Mouse (Mus musculus): ENCODE data around the gene Lmod3.
"Not testable (repeated sequence)": the region's sequence is repeated elsewhere in the genome, so short reads cannot be mapped to it uniquely, and the experiment has no call there.

Lmod3 gene

GRCm38 (mm10) chr6:97276366-97276765 lies 23.8 kb upstream of the Lmod3 start:
- no peak for DNase-seq (ENCODE audit: low spot score in 2 of 2)

DNA sequence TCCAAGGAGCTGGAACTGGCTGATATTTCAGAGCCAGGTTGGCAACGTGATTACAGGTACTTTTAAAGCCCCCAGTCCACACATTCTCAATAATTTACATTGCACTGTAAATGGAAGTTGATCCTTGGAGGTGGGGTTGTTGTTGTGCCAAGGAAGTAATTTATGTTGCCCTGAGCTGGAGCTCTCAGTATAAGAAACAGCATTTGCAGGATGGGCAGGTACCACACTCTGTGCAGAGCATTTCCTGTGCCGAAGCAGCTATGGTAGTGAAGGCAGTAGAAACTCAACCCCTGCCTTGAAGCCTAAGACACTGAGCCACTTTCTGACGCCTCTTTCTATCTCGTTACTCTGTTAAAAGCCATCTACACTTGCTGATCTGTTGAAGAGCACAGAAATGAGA lies 23.2 kb upstream of the Lmod3 start:
- DNase-seq (ENCODE audit: low spot score in 2 of 2) = no peak

- no peak for DNase-seq (ENCODE audit: low spot score in 2 of 2)
These were observed 21.2 kb upstream of the Lmod3 start for GRCm38 (mm10) chr6:97273777-97274176.

GRCm38 (mm10) chr6:97273058-97273710 lies 20.6 kb upstream of the Lmod3 start:
- DNase-seq (ENCODE audit: low spot score in 2 of 2) = no peak

DNA sequence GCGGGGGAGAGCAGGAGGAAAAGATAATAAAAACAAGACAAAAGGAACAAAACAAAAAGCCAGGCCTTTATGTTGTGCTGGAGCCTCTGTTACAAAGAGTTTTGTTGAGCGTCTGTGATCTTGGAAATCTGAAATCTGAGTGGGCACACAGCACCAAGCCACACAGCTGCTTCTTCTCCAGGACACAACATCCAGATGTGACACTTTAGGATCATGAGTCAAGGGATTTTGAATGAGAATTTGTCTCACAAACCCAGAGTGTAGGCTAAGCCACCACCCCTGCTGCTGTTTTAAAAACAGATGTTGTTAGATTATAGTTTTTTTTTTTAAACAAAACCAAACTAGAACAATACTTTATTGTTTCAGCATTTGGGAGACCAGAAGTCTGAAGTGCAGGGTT lies 19.8 kb upstream of the Lmod3 start:
- DNase-seq (ENCODE audit: low spot score in 2 of 2) = no peak

- no peak for DNase-seq (ENCODE audit: low spot score in 2 of 2)
These were observed 17.0 kb upstream of the Lmod3 start for GRCm38 (mm10) chr6:97269596-97269995.

GRCm38 (mm10) chr6:97267132-97267531 lies 14.6 kb upstream of the Lmod3 start:
- DNase-seq (ENCODE audit: low spot score in 2 of 2) = no peak

- no peak for DNase-seq (ENCODE audit: low spot score in 2 of 2)
These were observed 14.1 kb upstream of the Lmod3 start for GRCm38 (mm10) chr6:97266661-97267060.

- DNase-seq (ENCODE audit: low spot score in 2 of 2) = no peak
These were observed 13.1 kb upstream of the Lmod3 start for GRCm38 (mm10) chr6:97265705-97266104.

- no peak for DNase-seq (ENCODE audit: low spot score in 2 of 2)
These were observed 12.7 kb upstream of the Lmod3 start for GRCm38 (mm10) chr6:97265240-97265639.

DNA sequence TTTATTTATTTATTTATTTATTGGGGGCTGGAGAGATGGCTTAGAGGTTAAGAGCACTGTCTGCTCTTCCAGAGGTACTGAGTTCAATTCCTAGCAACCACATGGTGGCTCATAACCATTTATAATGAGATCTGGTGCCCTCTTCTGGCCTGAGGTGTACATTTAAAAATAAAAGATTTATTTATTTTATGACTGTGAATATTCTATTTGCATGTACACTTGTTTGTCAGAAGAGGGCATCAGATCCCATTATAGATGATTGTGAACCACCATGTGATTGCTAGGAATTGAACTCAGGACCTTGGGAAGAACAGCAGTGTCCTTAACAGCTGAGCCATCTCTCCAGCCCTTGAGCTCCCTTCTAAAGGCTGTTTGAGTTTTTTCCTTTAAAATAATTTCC lies 11.2 kb upstream of the Lmod3 start:
- not testable (repeated sequence) for DNase-seq (ENCODE audit: low spot score in 2 of 2)

GRCm38 (mm10) chr6:97262229-97262628 lies 9.7 kb upstream of the Lmod3 start:
- no peak for DNase-seq (ENCODE audit: low spot score in 2 of 2)

- not testable (repeated sequence) for DNase-seq (ENCODE audit: low spot score in 2 of 2)
These were observed 7.4 kb upstream of the Lmod3 start for GRCm38 (mm10) chr6:97259926-97260325.

GRCm38 (mm10) chr6:97258489-97258888 lies 5.9 kb upstream of the Lmod3 start:
- DNase-seq (ENCODE audit: low spot score in 2 of 2) = no peak

DNA sequence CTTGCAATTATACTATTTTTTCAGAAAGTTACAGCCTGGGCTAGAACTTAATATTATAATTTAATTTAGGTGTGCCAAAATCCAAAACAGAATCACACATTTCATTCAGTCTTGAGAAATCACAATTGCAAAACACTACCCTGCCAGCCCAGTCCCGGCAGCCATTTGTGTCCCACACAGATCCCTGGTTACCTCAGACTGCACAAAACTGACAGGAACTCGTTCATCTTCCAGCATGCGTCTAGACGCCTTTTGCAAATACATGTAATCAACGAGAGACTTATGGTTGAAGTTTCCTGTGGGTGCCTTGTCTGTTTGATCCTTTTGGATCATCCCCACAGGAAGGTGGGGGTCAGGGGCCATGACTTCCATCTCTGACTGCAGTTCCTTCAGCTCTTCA lies 473 bp downstream of the Lmod3 start:
- DNase-seq (ENCODE audit: low spot score in 2 of 2) = no peak

DNA sequence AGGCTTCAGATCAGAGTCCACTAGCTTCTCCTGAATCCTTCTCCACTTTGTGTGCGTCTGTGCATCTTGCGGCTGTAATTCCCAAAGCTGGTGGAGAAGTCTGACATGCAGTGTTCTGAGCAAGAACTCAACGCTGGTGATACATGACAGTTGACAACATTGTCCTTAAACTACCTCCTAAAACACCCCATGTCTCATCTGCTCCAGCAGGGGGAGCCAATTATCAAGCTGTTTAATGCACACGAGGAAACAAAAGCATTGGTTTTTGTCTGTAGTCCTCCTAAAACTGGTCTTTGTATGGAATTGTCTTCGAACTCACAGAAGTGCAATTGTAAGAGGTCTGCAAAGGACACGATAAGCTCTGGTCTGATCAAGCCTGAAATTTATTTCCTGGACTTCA lies 1.6 kb downstream of the Lmod3 start:
- peak; percentile 27 to 46 for DNase-seq (ENCODE audit: low spot score in 2 of 2)

DNA sequence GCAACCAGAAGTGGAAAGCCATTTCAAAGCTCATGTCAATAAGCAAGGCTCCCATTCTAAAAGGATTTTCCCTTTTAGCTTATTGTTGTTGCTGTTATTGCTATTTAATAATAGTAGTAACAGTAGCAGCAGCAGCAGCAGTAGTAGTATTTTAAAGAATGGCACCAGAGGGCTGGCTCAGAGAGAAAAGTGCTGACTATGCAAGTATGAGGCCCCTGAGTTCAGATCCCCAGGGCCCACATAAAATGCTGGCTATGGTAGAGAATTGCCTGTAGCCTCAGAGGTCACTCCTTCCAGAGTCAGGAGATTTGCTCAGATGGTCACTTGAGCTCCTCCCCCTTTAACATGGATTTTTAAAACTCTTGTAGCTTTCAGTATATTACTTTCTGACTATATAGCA lies 7.4 kb downstream of the Lmod3 start:
- DNase-seq (ENCODE audit: low spot score in 2 of 2) = no peak

GRCm38 (mm10) chr6:97242522-97242921 lies 10.0 kb downstream of the Lmod3 start:
- DNase-seq (ENCODE audit: low spot score in 2 of 2) = no peak

DNA sequence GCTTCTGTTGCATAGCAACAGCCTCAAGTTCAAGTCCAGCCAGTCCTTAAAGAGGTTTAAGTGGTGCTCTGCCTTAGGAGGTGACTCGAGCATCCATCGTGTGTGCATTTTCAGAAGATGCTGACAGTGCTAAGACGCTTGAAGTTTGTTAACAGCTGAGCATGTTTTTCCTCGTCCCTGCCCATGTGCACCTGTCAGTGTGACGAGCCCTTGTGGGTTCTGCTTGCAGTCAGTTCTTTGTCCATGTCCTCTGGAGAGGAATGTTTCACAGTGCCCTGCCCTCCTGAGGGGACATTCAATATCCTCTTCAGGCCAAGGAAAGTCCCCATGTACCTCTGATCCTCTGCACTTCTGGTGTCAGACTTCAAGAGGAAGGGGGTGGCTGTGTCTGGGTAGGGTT lies 12.5 kb downstream of the Lmod3 start:
- no peak for DNase-seq (ENCODE audit: low spot score in 2 of 2)

- no peak for DNase-seq (ENCODE audit: low spot score in 2 of 2)
These were observed 13.2 kb downstream of the Lmod3 start for GRCm38 (mm10) chr6:97239360-97239759.

DNA sequence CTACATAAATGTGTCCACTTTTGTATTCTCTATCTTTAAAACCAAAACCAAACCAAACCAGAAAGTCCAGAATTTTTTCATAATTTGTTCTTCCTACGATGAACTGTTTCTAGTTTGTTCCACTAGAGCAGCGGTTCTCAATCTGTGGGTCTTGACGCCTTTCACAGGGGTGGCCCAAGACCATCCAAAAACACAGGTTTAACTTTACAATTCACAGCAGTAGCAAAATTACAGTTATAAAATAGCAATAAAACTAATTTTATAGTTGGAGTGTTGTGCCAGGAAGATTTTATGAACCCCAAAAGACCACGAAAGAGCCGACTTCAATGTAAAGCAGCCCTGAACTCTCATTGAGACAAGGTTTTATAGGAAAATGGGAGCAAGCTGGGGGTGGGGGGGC lies 16.5 kb downstream of the Lmod3 start:
- no peak for DNase-seq (ENCODE audit: low spot score in 2 of 2)

DNA sequence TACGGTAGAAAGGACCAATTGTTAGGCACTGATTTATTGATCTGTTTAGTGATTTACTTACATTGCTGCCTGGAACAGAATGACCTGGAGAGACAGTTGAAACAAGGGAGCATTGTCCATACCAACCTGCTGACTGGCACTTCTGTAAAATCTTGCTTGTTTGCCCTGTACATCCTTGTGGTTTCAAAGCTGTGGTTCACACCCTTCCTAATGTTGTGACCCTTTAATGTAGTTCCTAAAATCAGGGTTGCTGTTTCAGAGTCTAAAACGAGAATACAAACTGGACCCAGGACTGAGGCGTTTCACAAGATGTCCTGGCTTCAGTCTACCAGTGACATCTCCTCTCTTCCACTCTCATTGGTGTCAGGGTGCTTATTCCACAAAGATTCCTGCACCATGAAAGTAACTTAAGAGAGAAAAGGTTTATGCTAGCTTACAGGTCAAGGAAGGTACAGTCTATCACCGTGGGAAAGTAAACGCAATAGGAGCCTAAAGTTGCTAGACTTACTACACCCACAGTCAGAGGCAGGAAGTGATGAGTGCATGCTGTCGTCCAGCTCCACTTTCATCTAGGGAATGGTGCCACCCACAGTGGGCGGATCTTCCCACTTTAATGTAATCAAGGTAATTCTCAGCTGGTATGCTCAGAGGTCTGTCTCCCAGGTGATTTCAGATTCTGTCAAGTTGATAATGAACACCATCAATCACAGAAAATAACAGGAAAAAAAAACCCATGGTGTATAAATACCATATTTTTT lies 17.5 kb downstream of the Lmod3 start:
- DNase-seq (ENCODE audit: low spot score in 2 of 2) = no peak

DNA sequence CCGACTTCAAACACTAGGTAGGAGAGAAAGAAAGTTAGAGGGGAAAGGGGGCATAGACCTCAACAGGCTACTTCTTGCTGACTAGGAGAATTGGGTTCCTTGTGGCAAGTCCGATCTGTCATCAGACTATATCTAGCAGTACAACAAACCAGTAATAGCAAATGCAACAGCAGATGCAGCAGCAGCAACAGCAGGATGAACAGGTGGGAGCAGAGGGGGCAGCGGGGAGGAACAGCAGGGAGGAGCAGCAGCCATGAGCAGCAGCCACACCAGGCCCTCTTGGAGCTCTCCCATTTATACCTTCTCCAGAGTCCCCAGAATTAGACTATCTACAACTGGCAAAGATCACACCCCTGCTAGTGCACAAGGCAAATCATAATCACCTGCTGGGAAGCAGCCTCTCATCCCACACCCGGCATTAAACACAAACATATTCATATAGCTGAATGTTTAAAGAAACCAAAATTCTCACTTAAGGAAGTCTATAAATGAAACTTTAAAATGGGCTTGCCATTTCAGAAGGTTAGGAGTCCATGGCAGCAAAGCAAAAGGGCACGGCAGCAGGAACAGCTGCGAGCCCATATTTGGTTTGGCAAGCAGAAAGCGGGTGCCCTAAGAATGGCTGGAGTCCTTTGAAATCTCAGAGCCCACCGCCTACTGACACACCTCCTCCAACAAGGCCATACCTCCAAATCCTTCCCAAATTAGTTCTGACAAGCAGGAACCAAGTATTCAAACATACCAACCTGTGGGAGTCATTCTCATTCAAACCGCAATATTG lies 25.3 kb downstream of the Lmod3 start:
- no peak for DNase-seq (ENCODE audit: low spot score in 2 of 2)
